Comparison of ENCODE assay signal across 7 mouse cellular contexts in genomic region chr9:69453066-69453900, GRCm38 (mm10). TPM values are rescaled to one million over a fixed set of nuclear protein-coding genes. Genes with fewer than 3 reads are reported as not detected.
DNase-seq lines count a peak whose midpoint lies in the region; ATAC-seq and TF ChIP-seq lines count a peak whose summit lies in the region.

Anxa2 (plus strand) TSS chr9:69453620.

- no peak for TF ChIP-seq CTCF in Patski (IDR thresholded peaks at IDR 0.05)
- TF ChIP-seq CTCF in hindbrain, postnatal 0 days (IDR thresholded peaks at IDR 0.05; ENCODE audit: low read depth): no peak

- H3K27me3 ChIP-seq in Patski: no peaks in the 10 kb centered on the region
- no peaks in the 10 kb centered on the region for H3K27me3 ChIP-seq in hindbrain, postnatal 0 days (ENCODE audit: insufficient read depth, low read length)
- H3K27me3 ChIP-seq in midbrain, embryonic 10.5 days (ENCODE audit: low read depth, poor library complexity, severe bottlenecking): peaks cover 54% of the 10 kb centered on the region

- in situ Hi-C loops in Patski (cut with MboI; ENCODE audit: low pct_unique_long_range_greater_than_20kb): no loop called here

- H3K4me2 ChIP-seq in hindbrain, postnatal 0 days (ENCODE audit: low read depth, low read length): peak within 1 kb of the TSS; percentile 65

- intact Hi-C loops in left cerebral cortex, postnatal 4 days (cut with DNase I): no loop called here

- H3K27ac ChIP-seq in hindbrain, postnatal 0 days: peak within 1 kb of the TSS; percentile 78
- H3K27ac ChIP-seq in midbrain, embryonic 10.5 days (replicated peaks): peak within 1 kb of the TSS; percentile 79

- peak within 1 kb of the TSS; percentile 46 for H3K4me3 ChIP-seq in hindbrain, postnatal 0 days (ENCODE audit: low read length)
- H3K4me3 ChIP-seq in midbrain, embryonic 10.5 days: peak within 1 kb of the TSS; percentile 64

- H3K9me3 ChIP-seq in hindbrain, postnatal 0 days (ENCODE audit: low read length): no peaks in the 10 kb centered on the region
- no peaks in the 10 kb centered on the region for H3K9me3 ChIP-seq in midbrain, embryonic 10.5 days (replicated peaks)

- CTCF ChIA-PET in Patski (lab: Charles Lee): interaction anchor here (1.3 to 2.2 kb wide), 3 partner anchors 12 to 35 kb away, joined by 3 to 12 read pairs (median 4); no protein-coding TSS in a partner anchor

- DNase-seq in Patski (ENCODE audit: low read depth, low spot score): no peak
- DNase-seq in cerebellum, postnatal 36 days: peak; percentile 43 to 45
- DNase-seq in gastrocnemius, postnatal 10 days: peak; percentile 94
- DNase-seq in hindbrain, postnatal 0 days (ENCODE audit: low spot score): peak; percentile 73
- DNase-seq in left cerebral cortex, postnatal 4 days: peak; percentile 66
- DNase-seq in midbrain, embryonic 10.5 days (ENCODE audit: low spot score): peak; percentile 51
- DNase-seq in right cerebral cortex, postnatal 4 days: peak; percentile 47

- 13% methylated on average over 37 of the region's 37 CpGs for WGBS in hindbrain, postnatal 0 days
- WGBS in midbrain, embryonic 10.5 days: 10% methylated on average over 37 of the region's 37 CpGs

- H3K4me1 ChIP-seq in hindbrain, postnatal 0 days (ENCODE audit: insufficient read depth, low read length): peaks cover 16% of the 10 kb centered on the region
- H3K4me1 ChIP-seq in midbrain, embryonic 10.5 days: peaks cover 31% of the 10 kb centered on the region

- peak; percentile 41 for ATAC-seq in Patski
- ATAC-seq in hindbrain, postnatal 0 days: peak; percentile 81

- H3K9ac ChIP-seq in hindbrain, postnatal 0 days (replicated peaks; ENCODE audit: low read length): peak within 1 kb of the TSS; percentile 50

- POLR2A ChIA-PET in Patski (lab: Charles Lee): no interaction called here

- H3K36me3 ChIP-seq in hindbrain, postnatal 0 days (ENCODE audit: insufficient read depth, low read length): no peaks in the 10 kb centered on the region
- no peaks in the 10 kb centered on the region for H3K36me3 ChIP-seq in midbrain, embryonic 10.5 days

RNA-seq across cellular contexts. Expression of gene Anxa2, which starts in this region (rescaled TPM):
- 829 TPM for polyA plus RNA-seq in Patski (2021)
- 100 to 1,000 TPM; 142 to 185 TPM for total RNA-seq in gastrocnemius, postnatal 10 days (2021)
- 69.6 and 73.4 TPM in 2 replicates for total RNA-seq in hindbrain, postnatal 0 days (2014; rRNA removed)
- polyA plus RNA-seq in hindbrain, postnatal 0 days (2015; fragmentation: Nextera tagmentation; extraction: Ambion mirVana): 107 and 108 TPM in 2 replicates
- total RNA-seq in left cerebral cortex, postnatal 4 days (2021): 10 to 100 TPM; 23.2 to 24.1 TPM
- polyA plus RNA-seq in midbrain, embryonic 10.5 days (2016; fragmentation: Nextera tagmentation; extraction: Ambion mirVana): 133 and 178 TPM in 2 replicates
